Mouse (Mus musculus) right cerebral cortex, postnatal 10 days (tissue): ENCODE data around the gene Wnt11.

Experiments used
- DNase-seq, 2 experiments: peaks; one replicate each; pipeline ENCODE4 v3.0.0; 2021; ENCODE audit warnings: low spot score in 2 of 2

Gene Wnt11

DNA sequence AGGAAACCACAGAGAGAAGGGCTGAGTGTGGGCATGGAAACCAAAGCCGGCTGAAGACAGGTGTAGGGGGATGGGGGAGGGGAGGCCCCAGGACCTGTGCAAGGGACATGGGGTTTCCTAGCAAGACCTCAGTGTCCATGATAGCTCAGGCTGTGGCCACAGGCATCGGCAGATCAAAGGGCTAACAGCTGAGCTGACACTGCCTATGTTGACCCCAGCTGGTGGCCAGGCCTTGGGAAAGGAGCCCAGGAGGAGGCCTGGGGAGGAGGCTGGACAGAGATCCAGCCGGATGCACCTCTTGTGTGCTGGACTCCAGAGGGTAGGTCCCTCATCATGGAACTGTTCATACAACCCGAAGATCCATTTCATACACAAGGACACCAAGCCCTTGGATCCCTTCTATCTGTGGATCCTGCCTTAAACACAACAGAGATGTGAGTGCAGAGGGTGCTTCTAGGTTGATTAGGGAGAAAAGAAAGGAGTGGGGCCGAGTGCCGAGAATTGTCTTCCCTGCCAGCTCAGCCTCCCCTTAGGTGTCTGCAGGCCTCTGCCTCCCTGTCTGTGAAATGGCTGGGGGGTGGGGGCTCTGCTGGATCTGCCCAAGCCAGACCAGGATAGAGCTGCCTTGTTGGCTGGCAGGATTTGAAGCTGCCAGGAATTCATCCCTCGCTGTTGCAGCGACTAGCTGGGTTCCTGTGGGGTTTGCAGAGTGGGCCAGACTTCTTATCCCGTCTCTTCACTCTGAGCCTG, 29.2 kb downstream of the Wnt11 start:
- DNase-seq, result no peak

- DNase-seq, result no peak
Measured at GRCm38 (mm10) chr7:98867053-98867793, 32.3 kb downstream of the Wnt11 start.

DNA sequence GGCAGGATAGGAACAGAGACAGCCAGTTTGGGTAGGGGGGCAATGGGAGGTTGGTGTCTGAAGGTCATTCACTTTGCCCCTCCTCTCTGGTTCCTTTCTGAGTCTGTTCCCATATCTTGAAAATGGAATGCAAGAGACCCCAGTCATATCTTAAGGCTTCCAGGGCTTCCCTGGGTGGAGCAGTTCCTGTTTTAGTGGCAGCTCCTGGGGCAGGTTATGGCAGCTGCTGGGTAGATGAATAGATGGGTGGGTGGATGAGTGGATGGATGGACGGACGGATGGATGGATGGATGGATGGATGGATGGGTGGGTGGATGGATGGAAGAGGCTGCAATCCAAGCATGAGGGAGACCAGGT, 32.9 kb downstream of the Wnt11 start:
- no peak for DNase-seq

- DNase-seq, result no peak
Measured at GRCm38 (mm10) chr7:98869070-98869469, 34.2 kb downstream of the Wnt11 start.

- DNase-seq, result no peak
Measured at GRCm38 (mm10) chr7:98870791-98871190, 35.9 kb downstream of the Wnt11 start.

DNA sequence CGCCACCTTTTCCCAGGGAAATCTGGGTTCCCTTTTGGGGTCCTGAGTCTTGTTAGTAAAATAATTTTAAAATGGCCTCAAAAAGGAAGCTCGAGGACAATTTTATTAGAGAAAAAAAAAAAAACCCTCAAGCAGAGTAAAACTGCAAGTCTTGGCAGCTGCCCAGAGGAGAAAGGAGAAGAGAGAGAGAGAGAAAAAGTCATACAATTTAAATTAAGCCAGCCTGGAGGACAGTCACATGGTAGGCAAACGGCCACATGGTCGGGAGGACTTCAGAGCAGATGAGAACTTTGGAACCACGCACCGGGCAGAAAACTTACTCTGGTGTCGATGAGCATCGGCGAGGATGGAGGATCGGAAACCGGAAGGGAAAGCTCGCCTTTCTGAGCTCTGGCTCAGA, 37.0 kb downstream of the Wnt11 start:
- DNase-seq, result no peak

- no peak for DNase-seq
Measured at GRCm38 (mm10) chr7:98873316-98873715, 38.4 kb downstream of the Wnt11 start.

GRCm38 (mm10) chr7:98874411-98874951, 39.6 kb downstream of the Wnt11 start:
- DNase-seq, result no peak

DNA sequence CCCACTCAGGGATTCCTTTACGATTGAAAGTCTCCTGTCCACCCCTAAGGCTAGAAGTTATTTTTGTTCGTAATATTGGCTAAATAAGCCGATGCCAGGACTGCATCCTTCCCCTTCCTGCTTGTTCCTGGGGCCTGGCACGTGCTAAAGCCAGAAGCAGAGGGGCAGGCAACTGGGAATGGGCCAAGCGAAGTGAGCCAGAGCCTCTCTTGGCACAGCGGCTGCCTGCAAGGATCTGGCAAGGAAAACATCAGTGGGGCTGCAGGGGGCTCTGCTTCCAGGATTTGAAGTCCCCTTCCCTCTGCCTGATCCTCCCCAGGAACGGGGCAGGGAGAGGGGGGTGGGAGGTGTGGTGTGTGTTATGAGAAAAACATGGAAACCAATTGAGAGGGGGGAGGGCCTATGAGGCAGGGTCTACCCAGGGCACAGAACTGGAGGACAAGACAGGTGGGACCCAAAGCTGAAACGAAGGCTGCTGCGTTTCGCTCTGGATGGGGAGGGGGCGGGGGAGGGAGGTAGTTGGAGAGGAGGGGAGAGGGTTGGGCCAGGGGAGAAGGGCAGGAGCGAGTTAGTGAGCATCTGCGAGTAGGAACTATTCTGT, 40.6 kb downstream of the Wnt11 start:
- peak; percentile 67 to 69 for DNase-seq

- no peak for DNase-seq
Measured at GRCm38 (mm10) chr7:98876119-98876518, 41.2 kb downstream of the Wnt11 start.

GRCm38 (mm10) chr7:98879176-98879575, 44.3 kb downstream of the Wnt11 start:
- DNase-seq, result no peak

- no peak for DNase-seq
Measured at GRCm38 (mm10) chr7:98881887-98882286, 47.0 kb downstream of the Wnt11 start.

- DNase-seq, result peak; percentile 44 to 46
Measured at GRCm38 (mm10) chr7:98887811-98888261, 52.9 kb downstream of the Wnt11 start.

GRCm38 (mm10) chr7:98888810-98889209, 53.9 kb downstream of the Wnt11 start:
- DNase-seq, result no peak

DNA sequence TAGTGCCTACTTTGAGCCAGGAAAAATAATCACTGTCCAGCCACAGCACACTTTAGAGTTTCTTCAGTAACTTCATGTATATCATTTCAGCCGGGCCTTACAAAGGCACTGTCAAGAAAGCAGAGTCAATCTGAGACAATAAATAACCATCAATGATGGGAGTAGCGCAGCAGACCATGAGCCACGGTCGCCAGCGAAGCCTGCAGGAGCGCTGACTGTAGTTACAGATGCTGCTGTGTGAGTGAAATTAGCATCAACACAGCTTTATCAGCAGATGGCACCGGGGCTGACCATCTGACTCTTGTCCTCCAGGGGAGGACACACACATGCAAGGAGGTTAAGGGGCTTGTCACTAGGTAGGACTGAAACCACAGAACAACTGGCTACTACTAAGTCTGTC, 54.3 kb downstream of the Wnt11 start:
- no peak for DNase-seq

DNA sequence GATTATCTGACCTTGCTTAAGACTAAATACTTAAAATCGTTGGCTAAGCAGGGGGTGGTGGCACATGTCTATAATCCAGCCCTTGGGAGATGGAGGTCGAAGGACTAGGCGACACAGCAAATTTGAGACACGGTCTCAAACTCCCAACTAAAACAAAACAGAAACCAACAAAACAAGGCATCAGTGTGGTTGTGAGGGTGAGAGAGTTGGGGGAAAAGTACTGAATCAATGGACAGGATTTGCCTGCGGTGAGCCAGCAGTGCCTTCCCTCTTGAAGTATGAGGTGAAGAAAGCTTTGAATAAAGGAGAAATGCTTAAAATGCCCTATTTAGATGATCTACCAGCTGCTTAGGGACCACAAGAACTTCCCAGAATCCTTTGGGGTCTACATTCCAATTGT, 58.2 kb downstream of the Wnt11 start:
- DNase-seq, result no peak

DNA sequence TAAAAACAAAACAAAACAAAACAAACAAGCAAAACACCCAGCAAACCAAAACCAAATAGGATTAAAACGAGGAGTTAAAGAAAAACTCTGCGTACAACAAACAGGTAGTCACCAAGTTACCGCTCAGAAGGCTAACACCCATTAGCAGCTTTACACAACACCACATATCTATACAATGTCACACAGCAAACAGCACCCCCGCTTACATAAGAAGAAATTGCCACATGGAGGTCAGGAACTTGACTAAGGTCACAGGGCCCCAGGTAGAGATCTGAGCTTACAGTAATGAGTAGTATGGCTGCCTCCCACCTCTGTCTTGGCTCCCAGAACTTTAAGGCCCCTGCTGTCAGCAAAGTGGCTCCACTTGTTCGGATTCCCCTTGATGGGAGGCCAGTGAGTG, 59.4 kb downstream of the Wnt11 start:
- no peak for DNase-seq

- DNase-seq, result no peak
Measured at GRCm38 (mm10) chr7:98894768-98895167, 59.9 kb downstream of the Wnt11 start.

- DNase-seq, result no peak
Measured at GRCm38 (mm10) chr7:98895501-98896095, 60.7 kb downstream of the Wnt11 start.

DNA sequence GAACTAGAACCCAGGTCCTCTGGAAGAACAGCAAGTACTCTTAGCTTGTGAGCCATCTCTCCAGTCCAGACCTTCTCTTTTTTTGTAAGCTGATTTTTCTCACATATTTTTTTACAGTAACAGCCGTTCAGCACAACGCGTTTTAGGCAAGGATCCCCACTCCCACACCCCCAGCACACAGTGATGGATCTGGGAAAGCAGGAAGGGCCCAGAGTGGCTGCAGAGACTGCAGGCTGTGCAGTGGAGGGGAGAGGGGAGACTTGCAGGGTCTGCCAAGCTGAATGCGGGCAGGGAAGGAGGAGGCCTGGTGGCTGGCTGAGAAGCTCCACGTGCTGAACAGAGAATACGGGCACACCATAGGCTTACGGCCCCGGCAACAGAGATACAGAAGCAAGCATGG, 62.4 kb downstream of the Wnt11 start:
- peak; percentile 59 to 68 for DNase-seq

DNA sequence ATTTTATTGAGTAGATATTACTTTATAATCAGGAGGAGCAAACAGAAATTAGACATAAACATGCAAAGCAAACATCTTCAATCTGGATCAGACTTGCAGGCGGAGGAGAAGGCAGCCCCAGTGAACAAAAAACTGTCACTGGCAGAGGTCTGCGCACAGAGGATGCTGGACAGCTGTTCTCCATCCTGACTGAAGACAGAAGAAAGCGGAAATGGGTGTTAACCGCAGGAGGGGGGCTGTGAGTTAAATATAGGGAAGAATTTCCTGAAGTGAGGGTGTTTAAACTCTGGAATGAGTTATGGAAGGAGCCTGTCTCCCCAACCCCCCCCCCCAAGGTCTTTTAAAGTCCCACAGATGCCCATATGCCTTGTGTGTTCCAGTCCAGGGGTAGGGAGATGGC, 64.9 kb downstream of the Wnt11 start:
- DNase-seq, result no peak

GRCm38 (mm10) chr7:98901120-98901519, 66.2 kb downstream of the Wnt11 start:
- DNase-seq, result no peak
